Mouse (Mus musculus) heart, postnatal 0 days (tissue): ENCODE measurements around the gene Camk1. TPM values are rescaled to one million over a fixed set of nuclear protein-coding genes. Genes with fewer than 3 reads are reported as not detected.
"Not testable (repeated sequence)": the region's sequence is repeated elsewhere in the genome, so short reads cannot be mapped to it uniquely, and the experiment has no call there.

Experiments
- ATAC-seq: fragments of 200-750 bp; cut with Nextera tagmentation; 2 replicates; pipeline ENCODE4 v1.8.0; 2017; ENCODE audit warnings: low read depth, moderate number of reproducible peaks, moderate library complexity; ENCODE audit not compliant: insufficient read depth
- DNase-seq: peaks from one replicate; pipeline ENCODE4 v3.0.0-alpha.2; 2016; ENCODE audit warnings: low spot score
- H3K27ac ChIP-seq: fragments of 300-500 bp; sonication (generic); 2 replicates; pipeline ENCODE4 v1.5.1; 2014; ENCODE audit warnings: low read depth, mild to moderate bottlenecking
- H3K27me3 ChIP-seq: fragments of 300-500 bp; sonication (generic); 2 replicates; pipeline ENCODE4 v1.6.1; 2014; ENCODE audit warnings: low read length, mixed read lengths; ENCODE audit not compliant: control insufficient read depth, insufficient read depth
- H3K36me3 ChIP-seq: fragments of 300-500 bp; sonication (generic); replicated peaks from 2 replicates; pipeline ENCODE4 v1.6.1; 2014; ENCODE audit warnings: low read length, mixed read lengths; ENCODE audit not compliant: control insufficient read depth, insufficient read depth
- H3K4me1 ChIP-seq: fragments of 300-500 bp; sonication (generic); 2 replicates; pipeline ENCODE4 v1.6.1; 2014; ENCODE audit warnings: antibody characterized with exemption; ENCODE audit not compliant: control insufficient read depth, insufficient read depth
- H3K4me2 ChIP-seq: fragments of 300-500 bp; sonication (generic); 2 replicates; pipeline ENCODE4 v1.6.1; 2014; ENCODE audit warnings: low read depth, mild to moderate bottlenecking, low read length, moderate library complexity
- H3K4me3 ChIP-seq: fragments of 300-500 bp; sonication (generic); 2 replicates; pipeline ENCODE4 v1.5.1; 2014; ENCODE audit warnings: low read depth, low read length
- H3K9ac ChIP-seq: fragments of 300-500 bp; sonication (generic); replicated peaks from 2 replicates; pipeline ENCODE4 v1.6.1; 2014; ENCODE audit warnings: low read depth, low read length, mixed read lengths
- H3K9me3 ChIP-seq: fragments of 300-500 bp; sonication (generic); replicated peaks from 2 replicates; pipeline ENCODE4 v1.6.1; 2016; ENCODE audit warnings: low read length; ENCODE audit not compliant: control insufficient read depth
- CTCF ChIP-seq: IDR thresholded peaks from 2 replicates; pipeline ENCODE4 v1.5.1; 2016; ENCODE audit warnings: antibody characterized with exemption, control low read depth, low read depth
- EP300 ChIP-seq: IDR thresholded peaks from 2 replicates; pipeline ENCODE4 v1.6.1; 2016; ENCODE audit warnings: antibody characterized with exemption, low read depth
- WGBS: fragments of 180-500 bp; shearing (Covaris S2); extraction: QIAGEN DNeasy Blood & Tissue Kit; methylation state at CpG from one replicate; pipeline ENCODE4 v1.1.7; 2014; 5-methylcytosine and 5-hydroxymethylcytosine counted together
- polyA plus RNA-seq: library from polyadenylated mRNA; unstranded; fragments of >200 nt; fragmentation: Nextera tagmentation; extraction: Ambion mirVana; gene quantifications from 2 replicates; pipeline ENCODE4 v1.2.1, GENCODE M21; 2015
- total RNA-seq: library from RNA; depleted of rRNA; stranded (reverse); fragments of >200 nt; gene quantifications from 2 replicates; pipeline ENCODE4 v1.2.3, GENCODE M21; 2014; ENCODE audit warnings: low replicate concordance

Camk1 gene
- total and polyA plus RNA-seq, 2 experiments from 2014 or later = 94.5 to 105 TPM

DNA sequence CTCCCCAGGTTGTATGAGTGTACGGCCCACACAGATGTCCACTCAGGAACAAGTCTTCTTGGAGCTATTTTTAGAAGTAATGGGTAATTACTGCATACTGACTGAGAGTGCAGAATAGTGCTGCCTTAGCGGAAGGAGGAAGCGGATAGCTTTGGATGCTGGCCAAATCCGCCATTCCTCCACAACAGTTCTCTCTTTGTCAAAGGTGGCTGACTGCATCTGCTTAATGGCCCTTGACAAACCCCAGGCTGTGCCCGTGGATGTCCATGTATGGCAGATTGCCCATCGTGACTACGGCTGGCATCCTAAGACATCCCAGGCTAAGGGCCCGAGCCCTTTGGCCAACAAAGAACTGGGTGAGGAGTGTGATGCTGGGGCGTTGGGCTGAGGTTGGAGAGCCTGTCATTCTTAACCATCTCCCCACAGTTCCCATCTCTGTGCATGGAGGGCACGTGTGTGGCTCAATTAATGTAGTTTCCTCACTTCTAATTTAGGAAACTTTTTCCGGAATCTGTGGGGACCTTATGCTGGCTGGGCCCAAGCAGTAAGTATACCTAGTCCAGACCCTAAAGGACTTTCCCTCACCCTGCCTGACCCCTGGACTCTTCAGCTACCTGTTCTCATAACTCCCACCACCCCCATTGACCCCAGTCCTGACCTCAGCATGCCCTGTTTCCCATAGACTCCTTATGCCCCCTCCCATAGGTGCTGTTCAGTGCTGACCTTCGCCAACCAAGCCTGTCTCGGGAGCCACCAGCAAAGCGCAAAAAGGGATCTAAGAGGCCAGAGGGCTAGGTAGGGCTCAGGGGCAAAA lies 10.4 kb downstream of the Camk1 start:
- H3K4me1 ChIP-seq = peaks cover 16% of the 10 kb centered on the region; the same call in 1 of the 2 replicates

DNA sequence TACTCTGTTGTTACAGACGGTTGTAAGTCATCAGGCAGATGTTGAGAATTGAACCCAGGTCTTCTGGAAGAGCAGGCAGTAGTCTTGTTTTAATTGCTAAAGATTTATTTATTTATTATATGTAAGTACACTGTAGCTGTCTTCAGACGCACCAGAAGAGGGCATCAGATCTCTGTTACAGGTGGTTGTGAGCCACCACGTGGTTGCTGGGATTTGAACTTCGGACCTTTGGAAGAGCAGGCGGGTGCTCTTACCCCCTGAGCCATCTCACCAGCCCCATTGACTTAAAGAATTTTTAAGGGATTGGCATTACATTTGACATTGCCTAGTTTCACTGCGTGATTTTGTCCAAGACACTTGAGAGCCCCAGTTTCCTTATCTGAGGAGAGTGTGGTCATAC lies 11.1 kb downstream of the Camk1 start:
- not testable (repeated sequence) for ATAC-seq, H3K4me3 ChIP-seq, DNase-seq, H3K4me2 ChIP-seq, H3K9me3 ChIP-seq, H3K9ac ChIP-seq, H3K27me3 ChIP-seq
- TF ChIP-seq CTCF = 0 out of 2 replicates have a peak, but pooled peaks have one; percentile 10
- H3K4me1 ChIP-seq = peaks cover 20% of the 10 kb centered on the region; the same call in 1 of the 2 replicates
- peaks cover 38% of the 10 kb centered on the region for H3K36me3 ChIP-seq
- peak overlapping the region; percentile 81 for H3K27ac ChIP-seq
- 63% methylated on average over 6 of the region's 6 CpGs for WGBS

More for the DNA sequence above, 10.4 kb downstream of the Camk1 start:
- WGBS = 33% methylated on average over 14 of the region's 14 CpGs
- no peaks in the 10 kb centered on the region for H3K27me3 ChIP-seq
- peak overlapping the region; percentile 81 for H3K27ac ChIP-seq
- H3K4me2 ChIP-seq = peak overlapping the region; percentile 30
- ATAC-seq (peak; percentile 46), DNase-seq (peak; percentile 70)
- H3K36me3 ChIP-seq = peaks cover 44% of the 10 kb centered on the region
- no peaks in the 10 kb centered on the region for H3K9me3 ChIP-seq
- H3K9ac ChIP-seq = no peak overlapping the region
- TF ChIP-seq CTCF (no peak), EP300 (no peak)
- no peak overlapping the region for H3K4me3 ChIP-seq

DNA sequence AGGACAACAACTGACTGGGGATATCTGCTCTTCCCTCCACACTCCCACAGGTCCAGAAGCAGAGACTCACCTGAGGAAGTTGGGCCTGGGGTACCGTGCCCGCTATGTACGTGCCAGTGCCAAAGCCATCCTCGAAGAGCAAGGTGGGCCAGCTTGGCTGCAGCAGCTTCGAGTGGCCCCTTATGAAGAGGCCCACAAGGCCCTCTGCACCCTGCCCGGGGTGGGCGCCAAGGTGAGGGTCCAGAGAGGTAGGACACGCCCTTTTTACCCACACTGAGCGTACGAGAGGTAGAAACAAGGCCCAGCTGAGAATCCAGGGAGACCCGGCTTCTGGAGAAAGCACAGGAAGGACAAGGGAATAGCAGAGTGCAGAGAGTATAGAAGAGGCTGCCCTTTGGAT lies 12.1 kb downstream of the Camk1 start:
- Histone ChIP-seq H3K4me3 (no peak overlapping the region), H3K27ac (no peak overlapping the region), H3K9me3 (no peaks in the 10 kb centered on the region), H3K36me3 (peaks cover 32% of the 10 kb centered on the region), H3K27me3 (no peaks in the 10 kb centered on the region), H3K4me1 (peaks cover 16% of the 10 kb centered on the region; the same call in 1 of the 2 replicates), H3K9ac (no peak overlapping the region), H3K4me2 (no peak overlapping the region)
- DNase-seq (no peak), ATAC-seq (no peak)
- 92% methylated on average over 11 of the region's 11 CpGs for WGBS
- TF ChIP-seq EP300 (no peak), CTCF (no peak)

DNA sequence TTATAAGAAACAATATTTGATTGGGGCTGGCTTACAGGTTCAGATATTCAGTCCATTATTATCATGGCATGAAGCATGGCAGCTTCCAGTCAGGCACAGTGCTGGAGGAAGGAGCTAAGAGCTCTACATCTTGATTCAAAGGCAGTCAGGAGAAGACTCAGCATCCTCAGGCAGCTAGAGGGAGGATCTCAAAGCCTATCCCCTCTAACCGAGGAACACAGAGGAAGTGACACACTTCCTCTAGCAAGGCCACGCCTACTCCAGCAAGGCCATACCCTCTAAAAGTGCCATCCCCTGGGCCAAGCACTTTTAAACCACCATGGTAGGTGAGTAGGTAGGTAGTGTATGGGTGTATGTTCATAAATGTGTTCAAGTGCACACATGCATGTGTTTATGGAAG lies 13.2 kb downstream of the Camk1 start:
- Histone ChIP-seq H3K4me1 (peaks cover 23% of the 10 kb centered on the region; the same call in 1 of the 2 replicates), H3K4me2 (no peak overlapping the region), H3K27me3 (no peaks in the 10 kb centered on the region), H3K9me3 (no peaks in the 10 kb centered on the region), H3K4me3 (no peak overlapping the region), H3K36me3 (peaks cover 23% of the 10 kb centered on the region), H3K9ac (no peak overlapping the region), H3K27ac (no peak overlapping the region)
- 32% methylated on average over 2 of the region's 2 CpGs for WGBS
- DNase-seq = no peak
- ATAC-seq = no peak
- no peak for TF ChIP-seq EP300
- TF ChIP-seq CTCF = no peak

DNA sequence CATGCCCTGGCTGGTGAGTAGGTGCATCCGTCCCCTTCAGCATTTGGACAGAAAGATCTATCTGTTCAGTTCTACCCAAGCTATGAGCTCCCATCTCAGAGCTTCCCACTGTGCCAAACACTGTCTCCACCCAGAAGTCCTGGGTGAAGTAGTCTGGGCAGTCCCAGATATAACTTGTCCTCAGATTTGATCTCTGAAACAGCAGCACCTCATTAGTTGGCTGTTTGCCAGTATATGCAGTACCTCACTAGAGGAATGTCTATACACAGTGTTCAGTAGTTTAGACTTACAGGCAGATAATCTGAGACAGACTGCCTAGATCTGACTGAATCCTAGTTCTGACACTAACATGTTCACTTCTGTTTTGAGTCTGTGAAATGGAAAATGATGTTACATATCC lies 14.4 kb downstream of the Camk1 start:
- Histone ChIP-seq H3K4me1 (peaks cover 24% of the 10 kb centered on the region; the same call in 1 of the 2 replicates), H3K4me2 (no peak overlapping the region), H3K9ac (no peak overlapping the region), H3K27ac (no peak overlapping the region), H3K27me3 (no peaks in the 10 kb centered on the region), H3K4me3 (no peak overlapping the region), H3K36me3 (peaks cover 17% of the 10 kb centered on the region), H3K9me3 (no peaks in the 10 kb centered on the region)
- TF ChIP-seq EP300 (no peak), CTCF (no peak)
- no peak for ATAC-seq
- DNase-seq = no peak
- 71% methylated on average over 1 of the region's 1 CpGs for WGBS
